Mouse (Mus musculus): Measurements from ENCODE around the gene Hivep3.

Gene Hivep3

DNA sequence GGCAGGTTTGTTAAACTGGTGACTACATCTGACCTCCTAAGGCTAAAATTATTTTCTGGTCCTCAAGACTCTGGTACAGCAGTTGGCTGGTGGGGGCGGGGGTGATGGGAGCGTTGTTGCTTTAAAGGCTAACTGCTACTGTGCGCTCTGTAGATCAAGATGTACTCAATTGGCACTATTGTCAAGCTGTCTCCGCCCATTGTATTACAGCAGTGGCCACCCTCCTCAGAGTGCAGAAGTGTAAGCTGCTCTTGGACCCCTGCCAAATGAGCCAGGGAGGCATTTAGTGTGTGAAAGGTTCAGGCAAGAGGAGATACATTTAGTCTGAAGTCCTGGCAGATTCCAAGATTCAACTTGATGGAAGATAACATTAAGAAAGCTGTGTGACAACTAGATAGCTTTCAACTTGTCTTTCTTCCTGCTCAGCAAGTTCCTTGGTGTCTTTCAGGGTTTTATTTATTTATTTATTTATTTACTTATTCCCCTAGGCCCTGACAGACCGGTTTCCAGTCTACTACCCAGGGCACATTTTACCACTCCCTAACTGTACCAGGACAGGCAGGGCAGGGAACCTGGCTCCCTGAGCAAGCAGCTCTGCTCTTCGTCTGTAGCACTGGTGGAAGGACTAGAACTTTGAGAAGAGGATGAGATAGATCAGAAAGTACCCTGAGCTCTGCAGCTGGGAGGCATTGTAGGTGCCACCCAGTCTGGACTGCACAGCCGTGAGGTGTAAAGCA lies 83.2 kb downstream of the Hivep3 start:
- DNase-seq (ENCODE audit: low spot score), result no peak

DNA sequence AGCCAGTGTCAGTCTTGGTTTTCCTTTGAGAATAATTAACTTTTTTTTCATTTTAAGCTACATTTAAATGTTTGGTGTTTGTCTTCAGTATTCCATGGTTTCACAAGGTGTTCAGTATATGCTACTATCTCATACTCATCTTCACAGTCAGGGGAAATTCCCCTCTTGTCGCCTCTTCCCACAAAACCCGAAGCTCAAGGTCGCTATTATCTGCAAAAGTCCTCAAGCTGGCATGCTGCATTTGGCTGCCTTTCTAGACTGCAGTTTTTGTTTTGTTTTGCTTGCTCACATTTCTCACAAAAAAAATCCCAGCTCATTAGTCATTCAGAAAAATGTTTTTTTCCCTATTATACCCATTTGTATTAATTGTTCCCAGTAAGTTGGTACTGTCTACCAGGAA lies 92.4 kb downstream of the Hivep3 start:
- DNase-seq (ENCODE audit: low spot score), result no peak

DNA sequence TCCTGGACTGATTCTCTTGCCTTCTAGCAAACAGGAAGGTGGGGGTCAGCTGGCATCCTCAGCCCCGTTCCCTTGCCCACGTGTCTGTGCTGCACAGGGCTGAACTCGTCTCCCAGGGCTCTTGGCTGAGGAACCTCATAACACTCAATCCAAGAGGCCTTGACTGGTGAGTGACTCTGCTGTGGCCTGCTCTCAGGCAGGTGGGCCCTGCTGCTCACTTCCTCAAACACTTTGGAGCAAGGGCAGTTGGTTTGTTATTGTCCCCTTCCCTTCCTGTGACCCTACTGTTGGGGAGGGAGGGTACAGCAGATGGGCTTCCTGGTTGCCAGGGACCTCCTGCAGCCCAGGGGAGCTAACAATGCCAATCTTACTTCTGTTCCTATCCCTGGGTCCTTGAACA lies 94.8 kb downstream of the Hivep3 start:
- DNase-seq (ENCODE audit: low spot score), result no peak

DNA sequence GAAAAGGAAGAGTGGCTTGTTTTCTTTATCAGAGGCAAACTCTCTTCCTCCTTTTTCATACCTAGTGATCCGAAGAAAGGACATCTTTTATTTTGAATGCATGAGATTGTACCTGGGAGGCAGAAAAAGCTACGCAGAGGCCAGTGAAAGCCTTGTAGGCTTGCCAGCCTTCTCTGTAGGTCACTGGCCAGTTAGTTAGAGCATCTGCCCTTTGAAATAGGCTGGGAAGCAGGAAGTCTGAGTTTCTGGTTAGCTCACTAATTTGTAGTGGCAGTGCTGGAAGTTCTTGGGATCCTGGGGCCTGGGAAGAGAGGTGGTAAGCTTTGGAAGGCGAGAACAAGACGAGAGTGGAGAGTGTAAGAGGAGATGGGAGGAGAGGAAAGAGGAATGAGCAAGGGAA lies 95.4 kb downstream of the Hivep3 start:
- DNase-seq (ENCODE audit: low spot score), result no peak

DNA sequence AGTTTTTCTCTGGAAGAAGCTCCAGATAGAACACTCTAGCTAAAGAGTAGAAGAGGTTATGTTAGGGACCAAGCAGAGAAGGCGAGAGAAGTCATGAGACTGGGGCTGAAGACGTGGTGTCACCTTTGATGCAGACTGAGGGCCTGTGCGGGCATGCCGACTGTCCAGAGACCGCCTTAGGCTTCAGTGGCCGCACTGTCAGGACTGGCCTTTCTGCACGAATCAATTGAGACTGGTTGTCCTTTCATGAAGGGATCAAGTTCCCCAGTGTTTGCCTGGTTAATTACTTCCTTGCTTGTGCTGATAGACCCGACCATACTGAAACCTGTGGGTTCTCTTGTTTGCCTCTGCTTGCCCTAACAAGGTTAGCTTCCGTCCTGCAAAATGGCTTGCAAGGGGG lies 99.7 kb downstream of the Hivep3 start:
- no peak for DNase-seq (ENCODE audit: low spot score)

DNA sequence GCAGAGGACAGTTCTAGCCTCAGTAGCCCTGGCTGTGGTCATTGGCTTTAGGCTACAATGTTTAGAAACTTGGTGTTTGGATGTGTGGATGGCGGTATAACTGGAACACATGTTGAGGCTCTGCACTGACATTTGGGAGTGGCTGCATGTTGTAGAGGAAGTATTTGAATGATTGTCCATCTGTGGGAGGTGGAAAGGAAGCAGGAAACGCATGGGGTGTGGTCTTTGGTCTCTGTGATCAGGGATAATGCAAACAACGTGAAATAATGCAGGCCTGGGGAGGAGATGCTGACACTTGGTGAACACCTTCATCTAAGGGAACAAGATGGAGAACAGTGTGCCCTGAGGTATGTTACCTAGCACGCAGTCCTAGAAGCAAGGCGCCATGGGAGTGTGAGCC lies 100.3 kb downstream of the Hivep3 start:
- no peak for DNase-seq (ENCODE audit: low spot score)

DNA sequence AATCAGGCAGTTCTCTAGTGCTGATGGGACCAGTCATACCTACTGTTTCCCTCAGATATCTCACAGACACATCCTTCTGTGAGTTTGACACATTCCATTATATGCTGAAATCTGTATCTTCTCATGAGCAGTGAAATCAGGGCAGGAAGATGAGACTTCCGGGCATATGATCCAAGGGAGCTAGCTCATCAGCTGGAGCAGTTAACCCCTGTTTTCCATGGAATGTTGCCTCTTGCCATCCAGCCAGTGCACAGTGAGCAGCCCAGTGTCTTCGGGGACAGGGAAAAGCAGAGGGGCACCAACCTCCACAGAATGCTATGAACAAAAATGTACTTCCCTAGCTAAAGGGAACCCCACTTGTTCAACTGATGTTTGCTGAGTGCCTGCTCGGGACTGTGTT lies 102.6 kb downstream of the Hivep3 start:
- DNase-seq (ENCODE audit: low spot score), result no peak

DNA sequence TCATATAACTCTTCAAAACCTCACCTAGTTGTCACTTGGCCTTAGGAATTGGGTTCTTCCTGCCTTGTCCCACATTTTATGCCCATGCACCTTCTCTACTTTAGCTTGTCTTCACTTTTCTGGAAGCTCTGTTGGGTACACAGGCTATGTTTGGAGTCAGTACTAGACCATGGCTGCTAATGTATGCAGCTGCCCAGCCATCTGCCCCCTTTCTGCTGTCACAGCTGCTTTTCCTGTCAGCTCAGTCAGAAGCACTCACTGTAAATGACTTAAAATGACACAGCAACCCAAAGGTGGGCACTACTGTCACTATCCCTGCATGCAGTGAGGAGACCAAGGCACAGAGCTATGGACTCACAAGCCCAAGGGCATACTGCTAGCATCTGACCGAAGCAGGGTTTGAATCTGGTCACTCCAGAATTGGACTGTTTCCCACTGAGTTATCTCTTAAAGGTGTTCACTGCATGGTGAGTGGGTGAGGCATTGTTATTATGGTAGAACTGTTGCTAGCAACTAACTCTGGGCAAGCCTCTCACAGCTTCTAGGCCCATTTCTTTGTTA lies 104.0 kb downstream of the Hivep3 start:
- no peak for DNase-seq (ENCODE audit: low spot score)

DNA sequence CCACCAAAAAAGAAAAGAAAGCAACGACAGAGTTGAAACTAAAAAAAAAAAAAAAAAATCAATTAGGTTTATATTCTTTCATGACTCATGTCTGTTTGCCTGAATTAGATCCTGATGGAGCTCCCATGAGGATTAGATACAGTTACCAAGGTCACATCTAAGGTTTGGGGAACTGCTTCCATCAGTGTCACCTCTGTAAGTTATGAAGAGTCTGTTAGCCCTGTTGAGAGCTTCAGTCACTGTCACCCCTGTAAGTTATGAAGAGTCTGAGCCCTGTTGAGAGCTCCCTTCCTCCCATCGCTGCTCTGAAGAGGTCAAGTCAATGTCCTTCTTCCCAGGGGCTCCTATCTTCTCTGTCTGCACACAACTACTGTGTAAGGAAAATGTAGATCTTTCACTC lies 104.7 kb downstream of the Hivep3 start:
- DNase-seq (ENCODE audit: low spot score), result no peak

DNA sequence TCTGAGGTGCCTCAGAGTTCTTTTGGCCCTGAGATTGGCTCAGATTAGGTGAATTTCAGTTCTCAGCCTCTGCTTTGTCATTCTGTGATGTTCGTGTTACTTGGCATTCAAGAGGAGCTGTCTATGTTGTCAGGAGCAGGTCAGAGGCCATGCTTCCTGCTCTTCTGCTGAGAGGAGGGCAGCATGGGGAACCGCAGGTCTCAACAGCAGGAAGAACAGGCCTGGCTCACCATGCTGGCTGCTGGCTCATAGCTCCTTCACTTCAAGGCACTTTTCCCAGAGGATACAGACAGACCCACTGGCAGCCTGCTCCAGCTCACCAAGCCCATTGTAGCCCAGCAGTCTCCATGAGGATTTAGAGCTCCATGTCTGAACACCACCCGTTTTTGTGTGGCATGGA lies 109.7 kb downstream of the Hivep3 start:
- no peak for DNase-seq (ENCODE audit: low spot score)

DNA sequence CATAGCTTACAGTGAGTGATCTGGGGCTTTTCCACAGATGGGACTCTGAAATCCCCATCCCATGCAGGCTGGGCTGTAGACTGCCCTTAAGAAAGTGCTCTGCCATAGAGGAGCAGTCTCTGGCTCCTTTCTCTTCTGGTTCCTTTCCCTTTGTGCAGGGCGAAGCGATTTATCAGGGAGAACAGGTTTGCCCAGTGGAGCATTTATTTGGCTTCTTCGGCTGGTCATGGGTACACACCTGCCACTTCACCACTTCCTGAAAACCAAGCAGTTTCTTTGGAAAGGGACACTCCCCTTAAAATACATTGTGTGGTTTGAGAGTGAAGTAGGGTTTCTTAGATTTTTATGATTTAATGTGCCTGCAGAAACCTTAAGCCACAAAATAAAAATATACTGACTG lies 110.7 kb downstream of the Hivep3 start:
- DNase-seq (ENCODE audit: low spot score), result no peak

DNA sequence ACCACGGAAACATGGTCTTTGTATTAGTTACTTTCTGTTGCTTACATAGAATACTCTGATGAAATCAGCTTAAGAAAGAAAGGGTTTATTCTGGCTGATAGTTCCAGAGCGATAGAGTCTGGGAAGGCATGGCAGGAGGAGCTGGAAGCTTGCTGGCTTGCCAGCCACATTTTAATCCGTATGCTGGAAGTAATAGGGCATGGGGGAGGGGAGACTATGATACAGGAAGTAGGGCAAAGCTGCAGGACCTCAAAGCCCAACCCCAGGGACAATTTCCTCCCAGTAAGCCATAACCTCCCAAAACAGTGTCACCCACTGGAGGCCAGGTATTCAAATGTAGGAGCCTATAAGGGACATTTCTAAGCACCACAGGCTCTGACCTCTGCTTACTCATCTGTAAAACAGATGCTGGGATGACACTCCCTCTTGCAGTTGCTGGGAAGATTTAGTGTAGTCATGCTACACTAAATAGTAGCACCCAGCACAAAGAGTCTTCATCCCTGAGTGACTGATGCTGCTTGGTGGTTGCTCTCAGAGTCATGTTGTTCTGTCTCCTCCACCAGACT lies 112.1 kb downstream of the Hivep3 start:
- no peak for DNase-seq (ENCODE audit: low spot score)

DNA sequence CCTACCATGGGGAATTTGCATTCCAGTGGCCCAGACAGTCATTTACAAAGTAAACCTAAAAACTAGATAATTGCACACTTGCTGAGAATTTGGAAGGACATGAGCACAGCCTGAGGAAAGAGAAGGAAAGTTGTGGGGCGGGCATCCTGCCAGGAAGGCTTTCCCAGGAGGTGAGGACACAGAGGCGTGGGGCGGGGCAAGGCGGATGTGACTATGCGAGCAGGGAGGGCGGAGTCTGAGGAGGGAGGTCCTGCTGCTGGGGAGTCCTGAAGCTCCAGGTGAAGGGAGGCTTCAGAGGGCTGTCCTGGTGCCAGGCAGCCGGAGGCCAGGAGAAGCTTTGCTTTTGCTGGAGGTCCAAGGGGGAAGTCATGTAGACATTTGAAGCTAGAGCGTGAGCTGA lies 118.9 kb downstream of the Hivep3 start:
- peak; percentile 18 for DNase-seq (ENCODE audit: low spot score)

DNA sequence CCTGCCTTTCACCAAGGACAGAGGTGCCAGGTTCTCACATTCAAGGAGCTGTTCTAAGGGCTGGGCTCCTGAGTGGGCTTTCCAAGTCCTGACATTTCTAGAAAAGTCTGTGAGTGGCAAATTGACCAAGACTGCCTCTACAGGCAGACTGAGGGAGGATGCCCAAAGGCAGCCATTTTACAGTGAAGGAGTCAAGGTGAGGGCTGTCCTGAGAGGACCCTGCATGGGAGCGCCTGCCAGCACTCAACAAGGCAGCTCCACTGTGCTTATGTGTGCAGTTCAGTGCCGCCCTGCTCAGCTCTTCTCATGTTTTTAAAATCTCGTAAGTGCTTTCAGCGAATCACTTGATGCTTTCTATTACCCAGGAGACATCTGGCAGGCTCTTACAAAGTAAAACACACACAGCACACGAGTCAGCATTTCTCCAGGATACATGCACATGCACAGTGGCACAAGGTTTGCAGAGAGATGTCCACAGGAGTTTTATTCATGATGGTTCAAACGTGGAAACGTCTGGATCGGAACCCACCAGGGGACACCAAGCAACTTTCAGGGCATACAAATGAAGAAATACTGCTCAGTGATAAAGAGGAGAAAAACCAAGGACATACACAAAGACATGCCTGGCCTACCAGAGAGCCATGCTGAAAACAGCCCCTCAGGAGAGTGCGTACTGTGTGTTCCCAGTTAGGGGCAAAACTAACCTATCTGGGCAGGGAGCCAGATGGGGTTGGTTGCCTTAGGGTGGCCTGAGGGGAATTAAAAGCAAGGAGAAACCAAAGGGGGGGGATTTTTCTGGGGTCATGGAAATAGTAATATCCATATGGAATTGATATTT lies 120.9 kb downstream of the Hivep3 start:
- DNase-seq (ENCODE audit: low spot score), result no peak

DNA sequence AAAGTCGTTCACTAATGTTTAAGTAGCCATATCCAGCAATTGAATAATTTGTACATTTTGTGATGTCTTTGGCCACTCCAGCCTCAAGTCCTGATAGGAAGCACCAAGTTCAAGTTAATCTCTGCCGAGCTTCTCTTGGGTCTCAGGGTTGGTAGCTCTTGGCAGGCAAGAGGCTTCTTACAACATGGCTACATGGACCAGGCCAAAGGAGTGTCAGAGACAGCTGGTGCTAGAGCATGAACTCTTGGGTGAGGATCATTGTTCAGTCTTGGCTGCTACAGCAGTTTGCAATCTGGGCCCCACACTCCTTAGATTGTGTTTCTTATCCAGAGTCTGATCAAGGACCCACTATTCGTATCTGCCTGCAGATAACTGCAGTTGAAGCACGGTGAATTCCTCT lies 125.9 kb downstream of the Hivep3 start:
- DNase-seq (ENCODE audit: low spot score), result no peak

DNA sequence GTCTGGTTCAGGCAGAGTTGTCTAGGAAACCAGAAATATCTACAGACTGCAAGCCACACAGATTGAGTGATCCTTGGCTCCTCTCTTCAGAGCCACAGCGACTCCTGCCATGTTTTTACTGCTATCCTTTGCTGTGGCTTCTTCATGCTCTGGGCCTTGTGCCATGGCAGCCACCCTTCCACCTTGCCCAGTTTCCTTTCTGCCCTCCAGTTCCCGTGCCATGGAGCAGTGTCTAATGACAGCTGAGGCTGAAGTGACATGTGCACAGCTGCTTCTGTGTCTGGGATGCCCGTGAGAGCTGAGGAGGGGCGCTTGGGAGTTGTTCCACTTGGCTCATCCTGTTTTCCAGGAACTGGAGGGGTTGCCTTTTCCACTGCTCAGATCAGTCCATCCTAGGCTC lies 127.4 kb downstream of the Hivep3 start:
- DNase-seq (ENCODE audit: low spot score), result no peak

DNA sequence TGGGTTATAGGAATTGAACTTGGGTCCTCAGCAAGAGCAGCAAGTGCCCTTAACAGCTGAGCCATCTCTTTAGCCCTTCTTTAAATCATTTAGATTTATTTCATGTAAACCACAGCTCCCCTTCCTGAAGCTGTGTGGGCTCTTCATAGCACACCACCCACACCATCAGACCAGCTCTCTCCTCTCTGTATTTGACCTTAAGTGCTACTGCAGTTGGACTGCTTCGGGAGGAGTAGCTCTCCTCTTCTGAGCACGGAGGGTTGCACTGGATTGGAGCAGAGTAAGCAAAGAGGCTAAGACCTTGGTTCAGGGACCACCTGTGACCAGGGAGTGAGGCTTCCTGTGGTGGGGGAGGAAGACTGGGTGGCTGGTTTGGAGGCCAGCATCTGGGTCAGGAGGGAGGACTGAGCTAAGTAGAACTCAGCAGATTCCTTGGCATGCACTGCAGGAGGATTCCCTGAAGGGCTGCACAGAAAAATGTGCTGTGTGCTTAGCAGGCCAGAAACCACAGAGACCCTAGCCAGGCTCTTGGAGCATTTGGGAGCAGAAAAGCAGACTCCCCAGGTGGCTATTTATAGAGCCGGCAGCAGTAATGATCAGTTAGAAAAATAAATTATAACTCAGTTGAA lies 132.4 kb downstream of the Hivep3 start:
- no peak for DNase-seq (ENCODE audit: low spot score)

DNA sequence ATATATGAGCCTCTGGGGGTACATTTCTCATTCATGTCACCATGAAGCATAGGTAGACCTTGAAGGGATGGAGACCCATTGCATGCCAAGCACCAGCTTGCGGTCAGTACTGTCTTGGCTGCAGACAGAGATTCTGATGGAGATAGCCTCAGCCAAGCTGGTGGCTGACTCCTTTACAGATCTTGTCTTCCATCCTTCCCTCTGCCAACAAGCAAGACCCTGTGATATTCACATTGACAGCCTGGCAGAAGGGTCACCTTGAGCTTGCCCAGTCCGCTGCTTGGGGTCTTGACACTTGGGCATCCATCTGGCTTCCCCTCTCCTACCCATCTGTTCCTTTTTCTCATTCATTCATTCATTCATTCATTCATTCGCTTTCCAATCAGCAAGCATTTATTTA lies 133.5 kb downstream of the Hivep3 start:
- no peak for DNase-seq (ENCODE audit: low spot score)

DNA sequence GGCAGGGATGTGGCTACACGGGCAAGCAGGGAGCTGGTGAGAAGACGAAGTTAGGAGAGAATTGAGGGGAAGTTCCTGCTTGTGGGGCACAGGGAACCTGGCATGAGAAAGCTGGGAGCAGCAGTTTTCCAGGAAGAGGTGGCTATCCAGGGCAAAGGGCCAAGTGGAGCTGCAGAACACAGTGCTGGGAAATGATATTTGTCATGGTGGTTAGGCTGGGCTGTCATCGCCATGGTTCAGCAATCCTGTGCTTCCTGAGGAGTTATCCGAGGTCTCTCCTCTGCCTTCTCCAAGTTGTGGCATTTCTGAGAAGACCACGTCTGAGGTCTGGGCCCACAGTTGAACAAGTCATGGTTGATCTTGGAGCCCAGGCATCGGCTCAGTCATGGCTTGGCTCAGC lies 136.8 kb downstream of the Hivep3 start:
- DNase-seq (ENCODE audit: low spot score), result no peak

DNA sequence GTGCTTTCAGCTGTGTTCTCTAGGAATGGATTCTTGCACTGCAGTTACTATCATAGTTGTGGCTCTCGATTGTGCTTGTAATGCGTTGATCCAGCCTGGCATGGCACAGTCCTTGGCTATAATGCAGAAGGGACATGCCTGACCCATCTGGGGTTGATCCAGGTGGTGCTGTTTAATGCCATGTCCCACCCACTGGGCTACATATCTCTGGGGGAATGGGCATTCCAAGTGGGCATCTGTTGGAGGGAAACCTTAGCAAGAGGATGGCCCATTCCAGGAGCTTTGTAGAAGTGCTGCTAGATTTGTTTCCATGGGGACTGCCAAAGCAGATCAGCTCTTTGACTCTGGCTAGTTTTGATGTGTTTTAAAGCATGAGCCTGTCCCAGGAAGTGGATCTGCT lies 137.9 kb downstream of the Hivep3 start:
- no peak for DNase-seq (ENCODE audit: low spot score)

DNA sequence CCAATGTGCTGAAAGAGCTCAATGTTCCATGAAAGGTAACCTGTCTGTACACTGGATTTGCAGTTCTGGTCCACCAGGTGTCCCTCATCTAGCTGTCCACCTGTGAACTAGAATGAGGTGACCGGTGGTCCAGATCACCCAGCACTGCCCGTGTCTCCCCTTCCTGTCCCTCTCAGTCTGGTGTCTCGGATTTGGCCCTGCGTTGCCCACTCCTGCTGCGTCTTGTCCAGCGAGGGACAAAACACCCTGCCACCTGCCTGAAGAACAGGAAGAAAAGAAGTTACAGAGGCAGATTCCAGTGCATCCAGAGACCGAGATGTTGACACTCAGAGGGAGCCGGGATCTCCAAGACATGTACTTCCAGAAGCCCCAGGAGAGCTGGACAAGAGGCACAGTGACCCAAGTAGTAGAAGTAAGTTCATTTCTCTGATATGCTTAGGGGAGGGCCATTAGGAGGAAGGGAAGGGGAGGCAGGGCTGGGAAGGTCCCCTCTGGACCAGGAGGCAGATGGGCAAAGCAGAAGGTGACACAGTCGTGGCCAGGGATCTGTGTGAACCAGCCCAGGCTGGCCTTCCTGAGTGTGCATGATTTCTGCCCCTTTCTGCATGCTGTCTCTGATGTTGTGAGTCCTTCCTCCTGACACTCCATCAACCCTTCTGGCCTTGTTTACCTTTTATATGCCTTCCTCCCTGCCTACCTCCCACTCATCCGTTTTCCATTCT lies 138.4 kb downstream of the Hivep3 start:
- DNase-seq (ENCODE audit: low spot score), result no peak

DNA sequence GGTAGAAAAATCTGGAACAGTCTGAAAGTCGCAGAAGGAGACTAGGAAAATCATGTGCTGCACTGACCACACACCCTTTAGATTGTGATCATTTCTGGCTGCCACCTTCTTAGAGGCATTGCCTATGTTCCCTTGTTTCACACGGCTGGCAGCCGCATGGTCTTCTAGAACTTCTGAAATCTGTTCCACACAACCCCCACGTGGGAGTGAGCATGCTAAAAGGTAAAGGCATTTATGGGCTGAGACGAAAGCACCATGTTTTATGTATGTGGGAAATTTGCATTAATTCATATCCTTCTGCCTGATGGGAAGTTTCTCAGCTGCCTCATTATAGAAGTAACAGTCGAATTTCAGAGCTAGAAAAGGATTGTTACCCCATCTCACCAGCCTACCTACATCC lies 140.4 kb downstream of the Hivep3 start:
- DNase-seq (ENCODE audit: low spot score), result no peak
